Mouse (Mus musculus): ENCODE measurements around the gene Capza1. TPM values are rescaled to one million over a fixed set of nuclear protein-coding genes. Genes with fewer than 3 reads are reported as not detected.
A peak's percentile ranks its signal among the peaks of the same experiment; 100 is the strongest.

Gene Capza1
- polyA plus RNA-seq, 1 experiment from 2014 or later = 220 TPM

- no peak overlapping the region for H3K4me3 ChIP-seq
- no peak overlapping the region; the same call in 1 of the 2 replicates for H3K9ac ChIP-seq (replicated peaks)
- no peak overlapping the region for H3K4me2 ChIP-seq (replicated peaks)
- H3K9me3 ChIP-seq = no peaks in the 10 kb centered on the region
- H3K27ac ChIP-seq (replicated peaks) = peak overlapping the region; percentile 2; the same call in 1 of the 2 replicates
- no peaks in the 10 kb centered on the region for H3K36me3 ChIP-seq
- 59% methylated on average over 18 of the region's 20 CpGs for WGBS
- peaks cover 18% of the 10 kb centered on the region for H3K27me3 ChIP-seq
- ATAC-seq (ENCODE audit: low FRiP score, low read depth) = peak; percentile 88
- H3K4me1 ChIP-seq = peaks cover 40% of the 10 kb centered on the region
Observed at GRCm38 (mm10) chr3:104793871-104794828, 70.2 kb downstream of the Capza1 start.

GRCm38 (mm10) chr3:104792360-104793270 lies 71.7 kb downstream of the Capza1 start:
- 78% methylated on average over 15 of the region's 15 CpGs for WGBS
- Histone ChIP-seq H3K9me3 (no peaks in the 10 kb centered on the region), H3K4me3 (no peak overlapping the region), H3K4me1 (peaks cover 46% of the 10 kb centered on the region), H3K27ac (replicated peaks) (no peak overlapping the region), H3K4me2 (replicated peaks) (no peak overlapping the region), H3K27me3 (peaks cover 26% of the 10 kb centered on the region), H3K9ac (replicated peaks) (no peak overlapping the region), H3K36me3 (no peaks in the 10 kb centered on the region)
- no peak for ATAC-seq (ENCODE audit: low FRiP score, low read depth)

DNA sequence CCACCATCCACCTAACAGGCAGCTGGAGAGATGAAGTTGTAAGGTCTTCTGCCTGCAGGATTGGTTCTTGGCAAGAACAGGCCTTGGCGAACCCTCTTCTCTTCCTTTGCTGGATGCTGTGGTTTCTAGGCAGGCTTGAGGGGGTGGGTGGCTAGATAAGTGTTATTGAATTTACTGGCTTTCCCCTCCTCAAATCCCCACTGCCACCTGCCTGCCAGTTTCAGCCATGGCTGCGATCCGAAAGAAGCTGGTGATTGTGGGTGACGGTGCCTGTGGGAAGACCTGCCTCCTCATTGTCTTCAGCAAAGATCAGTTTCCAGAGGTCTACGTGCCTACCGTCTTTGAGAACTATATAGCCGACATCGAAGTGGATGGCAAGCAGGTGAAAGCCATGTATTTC lies 72.6 kb downstream of the Capza1 start:
- peaks cover 46% of the 10 kb centered on the region for H3K4me1 ChIP-seq
- no peak overlapping the region for H3K4me3 ChIP-seq
- no peaks in the 10 kb centered on the region for H3K36me3 ChIP-seq
- H3K4me2 ChIP-seq (replicated peaks) = no peak overlapping the region
- peaks cover 33% of the 10 kb centered on the region for H3K27me3 ChIP-seq
- 89% methylated on average over 8 of the region's 8 CpGs for WGBS
- no peaks in the 10 kb centered on the region for H3K9me3 ChIP-seq
- no peak overlapping the region for H3K27ac ChIP-seq (replicated peaks)
- ATAC-seq (ENCODE audit: low FRiP score, low read depth) = no peak
- no peak overlapping the region for H3K9ac ChIP-seq (replicated peaks)

DNA sequence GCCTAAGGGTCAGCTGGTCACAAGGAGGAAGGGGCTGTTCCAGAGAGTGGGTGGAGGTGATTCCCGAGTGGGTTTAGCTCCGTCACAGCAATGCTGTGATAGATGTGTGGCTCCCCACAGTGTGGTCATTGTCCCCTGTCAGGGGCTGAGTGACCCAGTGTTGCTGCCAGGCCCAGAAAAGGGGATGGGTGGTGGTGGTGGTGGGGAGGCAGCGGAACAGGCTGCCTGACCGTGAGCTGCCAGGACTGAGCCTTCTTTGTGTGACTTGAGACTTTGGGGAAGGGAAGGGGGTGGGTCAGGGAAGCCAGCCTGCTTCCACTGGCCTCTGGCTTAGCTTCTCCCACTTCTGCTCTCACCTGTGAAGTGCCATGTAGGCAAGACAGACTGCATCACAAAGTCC lies 73.3 kb downstream of the Capza1 start:
- H3K4me3 ChIP-seq = peak overlapping the region; percentile 59; the same call in 1 of the 2 replicates
- H3K4me2 ChIP-seq (replicated peaks) = peak overlapping the region; percentile 88
- peaks cover 46% of the 10 kb centered on the region for H3K4me1 ChIP-seq
- no peaks in the 10 kb centered on the region for H3K36me3 ChIP-seq
- peaks cover 37% of the 10 kb centered on the region for H3K27me3 ChIP-seq
- no peak for ATAC-seq (ENCODE audit: low FRiP score, low read depth)
- H3K9me3 ChIP-seq = no peaks in the 10 kb centered on the region
- H3K9ac ChIP-seq (replicated peaks) = no peak overlapping the region
- no peak overlapping the region for H3K27ac ChIP-seq (replicated peaks)
- 22% methylated on average over 4 of the region's 4 CpGs for WGBS

DNA sequence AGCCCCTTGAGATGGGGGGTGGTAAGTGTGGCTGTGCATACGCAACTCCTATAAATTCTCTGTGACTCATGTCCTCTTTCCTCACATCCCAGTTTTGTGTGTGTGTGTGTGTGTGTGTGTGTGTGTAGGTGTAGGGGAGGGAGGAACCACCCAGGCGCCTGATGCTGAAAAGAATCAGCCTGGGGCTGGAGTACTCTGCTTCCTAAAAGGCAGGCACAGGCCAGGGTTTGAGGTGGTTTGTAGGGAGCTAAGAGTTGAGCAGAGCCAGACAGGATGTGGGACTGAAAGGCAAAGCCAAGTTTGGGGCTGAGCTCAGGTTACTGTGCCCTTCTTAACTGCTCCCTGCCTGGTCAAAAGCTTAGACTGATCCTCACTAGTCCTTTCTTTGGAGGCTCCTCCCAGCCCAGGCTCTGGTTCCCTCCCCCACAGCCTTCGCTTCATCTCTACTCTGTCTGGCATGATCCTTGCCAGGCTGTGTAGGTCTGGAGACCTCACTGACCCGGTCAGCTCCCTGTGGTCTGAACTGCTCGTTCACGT lies 73.8 kb downstream of the Capza1 start:
- H3K4me1 ChIP-seq = peaks cover 46% of the 10 kb centered on the region
- no peaks in the 10 kb centered on the region for H3K9me3 ChIP-seq
- peak overlapping the region; percentile 88 for H3K4me2 ChIP-seq (replicated peaks)
- ATAC-seq (ENCODE audit: low FRiP score, low read depth) = no peak
- H3K4me3 ChIP-seq = peak overlapping the region; percentile 59
- H3K36me3 ChIP-seq = no peaks in the 10 kb centered on the region
- 27% methylated on average over 6 of the region's 6 CpGs for WGBS
- H3K27me3 ChIP-seq = peaks cover 42% of the 10 kb centered on the region
- no peak overlapping the region for H3K27ac ChIP-seq (replicated peaks)
- H3K9ac ChIP-seq (replicated peaks) = 0 out of 2 replicates have a peak overlapping the region, but pooled peaks have one; percentile 31

DNA sequence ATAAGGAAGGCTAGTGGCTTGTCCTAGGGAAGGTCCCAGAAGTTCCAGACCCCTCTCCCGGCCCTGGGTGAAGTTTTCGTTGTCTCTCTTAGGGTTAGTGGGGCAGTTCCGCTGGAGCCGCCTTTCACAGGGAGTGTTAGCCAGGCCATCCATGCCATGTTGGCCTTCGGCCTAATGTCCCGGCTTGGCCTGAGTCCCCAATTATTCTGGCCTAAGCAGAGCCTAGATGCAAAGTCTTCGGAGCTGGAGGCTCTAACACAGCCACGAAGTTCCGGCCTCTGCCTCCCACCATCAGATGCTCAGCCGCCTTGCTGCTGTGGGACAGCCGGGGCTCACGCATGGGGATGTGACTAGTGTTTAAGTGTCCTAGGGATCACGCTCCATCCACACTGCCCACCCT lies 74.5 kb downstream of the Capza1 start:
- no peak overlapping the region for H3K27ac ChIP-seq (replicated peaks)
- no peaks in the 10 kb centered on the region for H3K9me3 ChIP-seq
- H3K9ac ChIP-seq (replicated peaks) = peak overlapping the region; percentile 50; the same call in 1 of the 2 replicates
- 33% methylated on average over 13 of the region's 13 CpGs for WGBS
- H3K4me2 ChIP-seq (replicated peaks) = peak overlapping the region; percentile 88
- no peak for ATAC-seq (ENCODE audit: low FRiP score, low read depth)
- H3K4me3 ChIP-seq = peak overlapping the region; percentile 59
- H3K4me1 ChIP-seq = peaks cover 42% of the 10 kb centered on the region
- H3K27me3 ChIP-seq = peaks cover 49% of the 10 kb centered on the region
- H3K36me3 ChIP-seq = no peaks in the 10 kb centered on the region

DNA sequence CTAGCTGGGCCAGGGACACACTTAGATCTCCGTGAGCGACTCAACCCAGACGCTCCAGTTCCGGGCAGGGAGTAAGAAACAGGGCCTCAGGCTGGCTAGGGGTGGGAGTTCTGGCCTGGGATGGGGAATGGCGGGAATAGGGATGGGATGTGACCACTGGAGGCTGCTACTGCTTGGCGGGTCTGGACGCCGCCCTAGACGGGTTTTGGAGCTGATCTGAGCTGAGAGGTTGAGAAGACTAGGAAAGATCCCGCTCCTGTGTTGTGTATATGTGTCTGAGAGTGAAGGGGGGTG lies 75.0 kb downstream of the Capza1 start:
- H3K4me2 ChIP-seq (replicated peaks) = peak overlapping the region; percentile 88
- no peaks in the 10 kb centered on the region for H3K36me3 ChIP-seq
- ATAC-seq (ENCODE audit: low FRiP score, low read depth) = no peak
- WGBS = under 1% methylated on average over 10 of the region's 10 CpGs
- H3K9ac ChIP-seq (replicated peaks) = peak overlapping the region; percentile 71
- H3K4me1 ChIP-seq = peaks cover 37% of the 10 kb centered on the region
- H3K9me3 ChIP-seq = no peaks in the 10 kb centered on the region
- H3K4me3 ChIP-seq = peak overlapping the region; percentile 59
- H3K27ac ChIP-seq (replicated peaks) = no peak overlapping the region
- H3K27me3 ChIP-seq = peaks cover 54% of the 10 kb centered on the region

- Histone ChIP-seq H3K27ac (replicated peaks) (no peak overlapping the region), H3K4me3 (peak overlapping the region; percentile 59), H3K36me3 (no peaks in the 10 kb centered on the region), H3K4me2 (replicated peaks) (peak overlapping the region; percentile 88), H3K9me3 (no peaks in the 10 kb centered on the region), H3K4me1 (peaks cover 32% of the 10 kb centered on the region), H3K9ac (replicated peaks) (peak overlapping the region; percentile 71), H3K27me3 (peaks cover 60% of the 10 kb centered on the region)
- peak; percentile 87 for ATAC-seq (ENCODE audit: low FRiP score, low read depth)
- 0% methylated on average over 42 of the region's 52 CpGs for WGBS
Observed at GRCm38 (mm10) chr3:104788561-104789311, 75.6 kb downstream of the Capza1 start.

DNA sequence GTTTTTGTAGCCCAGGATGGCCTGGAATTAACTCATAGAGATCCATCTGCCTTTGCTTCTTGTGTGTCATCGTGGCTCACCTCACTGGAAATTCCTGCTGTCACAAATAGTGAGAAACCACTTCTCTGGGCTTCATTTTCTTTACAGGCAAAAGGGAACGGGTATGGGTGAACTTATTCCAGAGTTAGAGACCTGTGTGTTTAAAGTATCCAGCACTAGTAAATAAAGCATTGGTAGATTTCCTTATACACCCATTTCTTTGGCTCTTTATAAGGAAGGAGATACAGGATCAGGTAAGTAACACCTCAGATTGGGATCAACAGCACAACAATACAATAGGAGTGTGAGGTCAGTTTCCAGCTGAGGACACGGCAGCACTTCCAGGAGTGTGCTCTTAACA lies 76.2 kb downstream of the Capza1 start, which contains the start of gene Rhoc:
Gene Rhoc, plus strand, starts transcription at position 301 of the 400 bp plus-strand sequence.
- peak within 1 kb of the TSS; percentile 71 for H3K9ac ChIP-seq (replicated peaks)
- no peak for ATAC-seq (ENCODE audit: low FRiP score, low read depth)
- H3K4me1 ChIP-seq = peaks cover 27% of the 10 kb centered on the region
- no peaks in the 10 kb centered on the region for H3K9me3 ChIP-seq
- no peak within 1 kb of the TSS for H3K27ac ChIP-seq (replicated peaks)
- H3K4me2 ChIP-seq (replicated peaks) = peak within 1 kb of the TSS; percentile 88
- H3K4me3 ChIP-seq = peak within 1 kb of the TSS; percentile 59
- H3K27me3 ChIP-seq = peaks cover 66% of the 10 kb centered on the region
- 26% methylated on average over 3 of the region's 3 CpGs for WGBS
- no peaks in the 10 kb centered on the region for H3K36me3 ChIP-seq

GRCm38 (mm10) chr3:104785284-104785683 lies 79.0 kb downstream of the Capza1 start:
- peaks cover 87% of the 10 kb centered on the region for H3K27me3 ChIP-seq

GRCm38 (mm10) chr3:104783971-104784500 lies 80.3 kb downstream of the Capza1 start:
- no peak for ATAC-seq (ENCODE audit: low FRiP score, low read depth)

More at GRCm38 (mm10) chr3:104785284-104785683, 79.0 kb downstream of the Capza1 start:
- H3K4me3 ChIP-seq = no peak overlapping the region
- no peak for ATAC-seq (ENCODE audit: low FRiP score, low read depth)
- peaks cover 32% of the 10 kb centered on the region for H3K4me1 ChIP-seq
- no peaks in the 10 kb centered on the region for H3K9me3 ChIP-seq
- H3K9ac ChIP-seq (replicated peaks) = no peak overlapping the region
- H3K27ac ChIP-seq (replicated peaks) = no peak overlapping the region
- H3K36me3 ChIP-seq = no peaks in the 10 kb centered on the region
- WGBS = 89% methylated on average over 6 of the region's 6 CpGs
- H3K4me2 ChIP-seq (replicated peaks) = no peak overlapping the region

More at GRCm38 (mm10) chr3:104783971-104784500, 80.3 kb downstream of the Capza1 start:
- H3K9ac ChIP-seq (replicated peaks) = no peak overlapping the region
- no peaks in the 10 kb centered on the region for H3K36me3 ChIP-seq
- WGBS = 46% methylated on average over 14 of the region's 14 CpGs
- H3K4me3 ChIP-seq = no peak overlapping the region
- no peaks in the 10 kb centered on the region for H3K9me3 ChIP-seq
- peaks cover 87% of the 10 kb centered on the region for H3K27me3 ChIP-seq
- no peak overlapping the region for H3K27ac ChIP-seq (replicated peaks)
- H3K4me2 ChIP-seq (replicated peaks) = no peak overlapping the region
- peaks cover 20% of the 10 kb centered on the region for H3K4me1 ChIP-seq

All from midbrain, embryonic 12.5 days (tissue).